Comparison of ENCODE assay signal across 8 mouse cellular contexts in genomic region chr10:78438094-78438493, GRCm38 (mm10). TPM values are rescaled to one million over a fixed set of nuclear protein-coding genes. Genes with fewer than 3 reads are reported as not detected.
DNase-seq lines count a peak whose midpoint lies in the region; ATAC-seq lines count a peak whose summit lies in the region.

No protein-coding gene starts in this region.

- H3K4me2 ChIP-seq in forebrain, embryonic 11.5 days (ENCODE audit: low read depth, low read length, severe bottlenecking): no peak overlapping the region
- H3K4me2 ChIP-seq in hindbrain, embryonic 12.5 days (replicated peaks): no peak overlapping the region

- no peaks in the 10 kb centered on the region for H3K36me3 ChIP-seq in forebrain, embryonic 11.5 days (ENCODE audit: control insufficient read depth, insufficient read depth, low read length)
- no peaks in the 10 kb centered on the region for H3K36me3 ChIP-seq in hindbrain, embryonic 12.5 days

- no peak overlapping the region for H3K9ac ChIP-seq in forebrain, embryonic 11.5 days (ENCODE audit: low read length)
- no peak overlapping the region for H3K9ac ChIP-seq in hindbrain, embryonic 12.5 days

- no peaks in the 10 kb centered on the region for H3K27me3 ChIP-seq in forebrain, embryonic 11.5 days (ENCODE audit: control insufficient read depth, insufficient read depth, low read length)
- H3K27me3 ChIP-seq in hindbrain, embryonic 12.5 days: no peaks in the 10 kb centered on the region

- ATAC-seq in forebrain, embryonic 11.5 days (replicated peaks; ENCODE audit: low FRiP score): no peak
- ATAC-seq in hindbrain, embryonic 12.5 days (ENCODE audit: low FRiP score): 0 out of 2 replicates have a peak, but pooled peaks have one; percentile 17

- peak; percentile 85 for DNase-seq in MN1 (ENCODE audit: low spot score)
- DNase-seq in c-Kit-negative CD71-positive TER-119-positive erythroid progenitor cells, embryonic 14.5 days (ENCODE audit: low read depth, low spot score): peak; percentile 42
- peak; percentile 86 for DNase-seq in forebrain, embryonic 11.5 days (ENCODE audit: low spot score)
- DNase-seq in left cerebral cortex, adult 11 months (ENCODE audit: low spot score): peak; percentile 55
- peak; percentile 73 for DNase-seq in mesoderm, embryonic 11.5 days (ENCODE audit: low read depth, low spot score)
- DNase-seq in right cerebral cortex, postnatal 10 days (ENCODE audit: low spot score in 2 of 2): peak; percentile 72 to 85
- DNase-seq in urinary bladder, postnatal 14 days (ENCODE audit: low spot score): peak; percentile 84

- 12% methylated on average over 5 of the region's 5 CpGs for WGBS in forebrain, embryonic 11.5 days
- 19% methylated on average over 5 of the region's 5 CpGs for WGBS in hindbrain, embryonic 12.5 days

- H3K4me1 ChIP-seq in forebrain, embryonic 11.5 days (replicated peaks; ENCODE audit: control insufficient read depth, insufficient read depth, low read length): no peaks in the 10 kb centered on the region
- no peaks in the 10 kb centered on the region for H3K4me1 ChIP-seq in hindbrain, embryonic 12.5 days

- no peak overlapping the region for H3K4me3 ChIP-seq in forebrain, embryonic 11.5 days (ENCODE audit: low read depth, low read length)
- no peak overlapping the region for H3K4me3 ChIP-seq in hindbrain, embryonic 12.5 days

- H3K9me3 ChIP-seq in forebrain, embryonic 11.5 days (ENCODE audit: control insufficient read depth, low read length): no peaks in the 10 kb centered on the region
- H3K9me3 ChIP-seq in hindbrain, embryonic 12.5 days (replicated peaks): no peaks in the 10 kb centered on the region

- H3K27ac ChIP-seq in forebrain, embryonic 11.5 days (ENCODE audit: low read depth, low read length): no peak overlapping the region
- H3K27ac ChIP-seq in hindbrain, embryonic 12.5 days: 0 out of 2 replicates have a peak overlapping the region, but pooled peaks have one; percentile 5

RNA-seq across cellular contexts. Expression of gene Cstb, which starts 12.6 kb away (rescaled TPM):
- polyA plus RNA-seq in forebrain, embryonic 11.5 days (2014; fragmentation: Nextera tagmentation; extraction: Ambion mirVana): 104 and 112 TPM in 2 replicates
- polyA plus RNA-seq in hindbrain, embryonic 12.5 days (2016; fragmentation: Nextera tagmentation; extraction: Ambion mirVana): 127 and 138 TPM in 2 replicates

RNA-seq across cellular contexts. Expression of gene Rrp1, which starts 25.3 kb away (rescaled TPM):
- 290 and 324 TPM in 2 replicates for polyA plus RNA-seq in forebrain, embryonic 11.5 days (2014; fragmentation: Nextera tagmentation; extraction: Ambion mirVana)
- 339 and 343 TPM in 2 replicates for polyA plus RNA-seq in hindbrain, embryonic 12.5 days (2016; fragmentation: Nextera tagmentation; extraction: Ambion mirVana)

RNA-seq across cellular contexts. Expression of gene Pdxk, which starts 26.7 kb away (rescaled TPM):
- 8.0 and 9.2 TPM in 2 replicates for polyA plus RNA-seq in forebrain, embryonic 11.5 days (2014; fragmentation: Nextera tagmentation; extraction: Ambion mirVana)
- 12.2 and 13.0 TPM in 2 replicates for polyA plus RNA-seq in hindbrain, embryonic 12.5 days (2016; fragmentation: Nextera tagmentation; extraction: Ambion mirVana)
